Mouse (Mus musculus): Measurements from ENCODE around the gene Riox1.
"Not testable (repeated sequence)": the region's sequence is repeated elsewhere in the genome, so short reads cannot be mapped to it uniquely, and the experiment has no call there.

Riox1 gene

DNA sequence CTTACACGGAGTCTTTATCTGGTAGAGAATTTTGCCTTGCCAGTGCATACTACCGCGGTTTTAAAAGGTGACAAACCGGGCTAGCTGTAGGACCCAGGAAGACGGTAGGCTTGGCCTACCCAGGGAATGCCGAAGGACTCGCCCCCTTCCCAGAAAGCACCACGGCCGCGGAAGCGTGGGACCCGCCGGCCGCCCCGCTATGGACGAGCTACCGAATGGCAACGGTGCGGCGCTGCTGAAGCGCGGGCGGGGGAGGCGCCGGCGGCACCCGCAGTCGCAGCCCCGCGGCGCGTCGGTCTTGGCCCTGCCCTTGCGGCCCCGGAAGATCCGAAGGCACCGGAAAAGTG lies at the start of gene Riox1:
Gene Riox1, plus strand, starts transcription at position 116 of the 347 bp plus-strand sequence.
- peak; percentile 88 for DNase-seq

DNA sequence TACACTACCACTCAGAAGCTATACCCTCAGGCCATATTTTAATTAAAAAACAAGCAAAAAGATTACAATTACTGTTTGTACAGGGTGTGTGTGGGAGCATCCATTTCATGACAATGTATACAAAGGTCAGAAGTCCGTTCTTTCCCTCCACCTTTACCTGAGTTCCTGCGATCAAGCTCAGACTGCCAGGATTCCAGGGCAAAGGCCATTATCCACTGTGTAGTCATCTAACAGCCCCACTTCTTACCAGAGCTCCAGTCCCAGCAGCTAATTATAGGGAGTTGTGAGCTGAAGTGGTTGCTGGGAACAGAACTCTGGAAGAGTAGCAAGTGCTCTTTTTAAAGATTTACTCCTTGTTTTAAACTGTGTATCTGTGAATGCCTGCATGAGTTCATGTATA lies 40.0 kb upstream of the Riox1 start:
- DNase-seq: no peak

- peak; percentile 16 for DNase-seq
Measured at GRCm38 (mm10) chr12:83914202-83914740, 36.1 kb upstream of the Riox1 start.

- DNase-seq: peak; percentile 58
Measured at GRCm38 (mm10) chr12:83914797-83915196, 35.6 kb upstream of the Riox1 start.

- peak; percentile 38 for DNase-seq
Measured at GRCm38 (mm10) chr12:83916884-83917283, 33.5 kb upstream of the Riox1 start.

DNA sequence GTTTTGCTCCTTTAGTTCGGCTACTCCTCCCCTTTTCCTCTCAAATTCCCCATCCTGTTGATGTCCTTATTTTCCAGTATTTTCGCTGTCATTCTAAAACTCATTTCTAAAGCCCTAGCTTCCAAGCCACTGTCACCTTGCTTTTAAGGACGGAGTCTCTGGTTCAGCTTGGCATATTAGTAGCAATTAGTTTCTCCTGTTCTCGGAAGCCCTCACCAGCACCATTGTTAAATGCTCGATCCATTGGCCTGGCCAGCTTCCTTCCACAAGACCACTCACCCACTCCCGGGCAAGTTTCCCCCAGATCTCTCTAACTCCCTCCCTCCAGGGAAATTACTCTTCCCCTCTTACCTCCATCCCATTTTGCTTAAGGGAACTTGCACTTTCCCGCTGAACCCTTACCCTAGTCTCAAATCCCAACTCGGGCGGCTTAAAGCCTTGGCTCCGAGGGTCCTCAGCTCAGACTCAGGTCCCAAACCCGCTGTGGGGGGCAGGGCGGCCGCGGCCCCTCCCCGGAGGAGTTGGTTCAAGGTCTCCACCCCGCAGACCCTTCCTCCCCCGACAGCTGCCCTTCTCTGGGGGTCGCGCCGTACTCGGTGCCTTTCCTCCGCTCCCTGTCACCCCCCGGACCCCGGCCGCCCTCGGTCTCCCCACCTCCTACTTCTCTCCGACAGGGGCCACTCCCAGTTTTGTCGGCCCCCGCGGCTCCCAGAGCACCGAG lies 29.5 kb upstream of the Riox1 start:
- DNase-seq: no peak

GRCm38 (mm10) chr12:83921535-83922381 lies 28.6 kb upstream of the Riox1 start, which contains the start of gene Numb:
TSS of gene Numb (minus strand) at chr12:83921934.
- DNase-seq: peak; percentile 100

- peak; percentile 80 for DNase-seq
Measured at GRCm38 (mm10) chr12:83922724-83923485, 27.5 kb upstream of the Riox1 start.

DNA sequence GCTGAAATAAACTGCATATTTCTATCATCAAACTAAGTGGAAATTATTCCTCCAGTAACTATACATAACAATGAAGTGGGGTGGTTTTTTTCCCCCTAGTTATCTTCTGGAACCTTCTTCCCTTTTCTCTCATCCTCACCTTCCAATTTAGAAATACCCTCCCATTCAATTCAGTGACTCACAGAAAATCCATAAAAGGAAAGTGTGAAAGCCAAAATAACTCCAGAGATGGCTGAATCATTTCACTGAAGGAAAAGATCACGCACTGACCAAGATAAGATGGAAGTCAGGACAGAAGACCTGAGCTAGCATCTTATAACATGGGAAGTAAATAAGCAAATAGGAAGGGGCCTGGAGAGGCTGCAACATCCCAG lies 26.9 kb upstream of the Riox1 start:
- no peak for DNase-seq

- DNase-seq: no peak
Measured at GRCm38 (mm10) chr12:83924332-83924731, 26.1 kb upstream of the Riox1 start.

- peak; percentile 58 for DNase-seq
Measured at GRCm38 (mm10) chr12:83925160-83925703, 25.2 kb upstream of the Riox1 start.

DNA sequence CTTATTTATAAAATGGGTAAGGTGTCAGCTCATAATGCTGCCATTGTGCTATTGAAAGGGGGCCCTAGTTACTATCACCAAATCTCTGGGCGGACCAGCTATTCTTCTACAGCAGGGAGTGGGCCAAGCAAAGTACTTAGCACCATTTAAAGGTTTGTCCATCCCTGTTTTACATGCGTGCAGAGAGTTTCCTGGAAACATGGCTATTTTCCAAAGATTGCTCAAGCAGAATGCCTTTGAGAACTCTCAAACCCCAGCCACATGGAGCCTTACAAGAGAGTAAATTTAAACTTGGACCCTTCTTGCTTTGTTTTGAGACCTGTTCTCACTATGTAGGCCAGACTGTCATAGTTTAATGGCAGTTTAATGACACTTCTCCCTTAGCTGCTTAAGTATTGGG lies 24.3 kb upstream of the Riox1 start:
- DNase-seq: no peak

- no peak for DNase-seq
Measured at GRCm38 (mm10) chr12:83927747-83928146, 22.7 kb upstream of the Riox1 start.

DNA sequence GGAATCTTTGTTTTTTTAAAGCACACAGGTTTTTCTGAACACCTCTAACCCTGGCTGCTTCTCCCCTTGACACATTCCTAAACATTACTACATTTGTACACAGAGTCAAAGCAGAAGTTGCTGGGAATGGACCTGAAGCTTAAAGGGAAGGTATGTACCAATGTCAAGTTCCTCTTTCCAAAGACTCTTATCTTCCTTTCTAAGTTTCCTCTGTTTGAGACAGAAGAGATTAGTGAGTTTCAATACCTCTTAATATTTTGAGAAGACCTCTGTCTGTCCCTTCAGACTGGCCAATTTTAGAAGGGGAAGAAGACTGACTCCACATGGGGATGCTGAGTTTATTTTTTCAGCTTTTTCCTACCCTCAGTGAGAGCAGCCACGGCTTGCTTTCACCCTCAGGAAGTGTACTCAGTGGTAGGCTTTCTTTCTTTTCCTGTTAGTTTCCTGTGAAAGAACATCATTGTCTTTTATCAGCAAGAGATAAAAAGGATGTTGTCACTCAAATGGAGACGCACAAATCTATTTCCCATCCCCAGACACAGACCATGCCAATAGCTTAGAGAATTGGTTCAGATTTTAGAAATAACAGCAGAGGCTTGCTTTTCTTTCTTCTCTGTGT lies 21.1 kb upstream of the Riox1 start:
- DNase-seq: no peak

- DNase-seq: no peak
Measured at GRCm38 (mm10) chr12:83937600-83937999, 12.8 kb upstream of the Riox1 start.

- DNase-seq: not testable (repeated sequence)
Measured at GRCm38 (mm10) chr12:83938592-83938991, 11.8 kb upstream of the Riox1 start.

DNA sequence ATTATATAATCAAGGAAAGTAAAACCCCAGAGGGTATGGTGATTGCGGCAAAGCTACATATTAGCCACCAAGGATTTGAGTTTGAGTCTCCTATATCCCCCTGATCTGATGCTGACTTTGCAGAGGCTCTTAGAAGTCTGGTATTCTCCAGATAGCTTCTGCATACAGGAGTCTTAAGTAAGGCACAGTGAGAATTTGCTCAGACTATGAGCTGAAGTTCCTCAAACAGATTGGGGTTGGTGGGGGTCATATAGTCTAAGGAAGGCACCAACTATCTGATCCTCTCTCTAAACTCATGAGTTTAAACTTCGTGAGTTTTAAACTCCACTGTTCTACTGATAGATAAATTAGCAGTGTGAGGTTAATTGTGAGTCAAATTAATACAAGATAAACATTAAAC lies 11.1 kb upstream of the Riox1 start:
- no peak for DNase-seq

DNA sequence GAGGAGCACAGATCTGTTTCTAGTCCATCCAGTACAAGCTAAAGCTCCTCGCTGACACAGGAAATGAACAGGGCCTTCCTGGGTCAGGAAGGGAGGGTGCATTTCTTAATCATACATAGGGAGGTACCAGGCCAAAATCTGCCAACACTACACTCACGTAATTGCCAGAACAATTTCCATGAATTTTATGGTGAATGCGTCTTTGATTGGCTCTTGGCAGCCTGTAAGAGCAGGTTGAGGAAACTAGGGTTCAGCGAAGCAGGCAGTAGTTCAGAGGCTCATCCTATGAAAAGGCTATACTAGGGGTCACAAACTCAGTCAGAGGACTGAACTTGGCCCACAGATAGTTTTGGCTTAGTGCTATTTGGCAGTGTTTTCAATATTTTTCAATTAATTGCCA lies 10.4 kb upstream of the Riox1 start:
- no peak for DNase-seq

DNA sequence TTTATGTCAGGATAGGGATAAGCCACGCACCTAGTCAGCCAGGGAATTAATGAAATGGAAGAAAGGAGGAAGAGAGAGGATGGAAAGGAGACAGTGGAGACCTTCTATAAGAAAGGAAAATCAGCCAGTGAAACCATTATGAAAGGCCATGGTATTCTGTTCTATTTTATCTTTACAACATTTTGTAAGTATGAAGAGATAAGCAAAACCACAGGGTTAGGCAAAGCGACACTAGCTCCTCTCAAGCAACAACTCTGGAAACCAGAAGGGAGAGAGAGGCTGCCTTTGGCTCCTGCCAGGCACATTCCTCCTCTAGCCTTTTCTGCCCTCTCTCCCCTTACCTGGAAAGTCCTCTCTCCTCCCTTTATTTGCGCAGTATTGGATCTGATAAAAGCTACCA lies 8.5 kb upstream of the Riox1 start:
- no peak for DNase-seq

GRCm38 (mm10) chr12:83947260-83947811 lies 3.1 kb upstream of the Riox1 start:
- peak; percentile 56 for DNase-seq

DNA sequence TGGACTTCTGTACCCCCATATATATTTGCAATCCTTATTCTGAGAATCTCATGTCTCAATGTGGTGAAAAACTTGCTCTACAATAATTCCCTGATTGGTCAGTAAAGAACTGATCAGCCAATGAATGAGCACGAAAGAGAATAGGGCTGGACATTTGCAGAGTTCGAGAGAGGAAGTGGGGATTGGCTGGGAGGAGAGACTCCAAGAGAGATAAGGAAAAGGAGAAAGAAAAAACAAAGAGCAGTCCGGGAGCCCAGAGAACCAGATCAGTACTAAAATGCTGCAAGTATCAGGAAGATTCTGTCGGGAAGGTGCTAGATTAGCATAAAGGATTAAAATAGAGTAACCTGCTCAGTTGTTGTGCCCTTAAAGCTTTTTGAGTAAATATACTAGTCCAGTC lies 1.4 kb upstream of the Riox1 start:
- DNase-seq: no peak

Data from kidney, adult 9 months (tissue).